Mouse (Mus musculus): ENCODE results near the gene Hdac4.

- TF ChIP-seq POLR2A (IDR thresholded peaks at IDR 0.05; ENCODE audit: low read depth, low read length), result no peak
- no peak for TF ChIP-seq CTCF (IDR thresholded peaks at IDR 0.05; ENCODE audit: borderline replicate concordance, insufficient read depth, low read length)
These were observed 144.9 kb downstream of the Hdac4 start for GRCm38 (mm10) chr1:92050566-92050965.
